Mouse (Mus musculus) C2C12 (cell line): ENCODE measurements around the gene Psmd12. TPM values are rescaled to one million over a fixed set of nuclear protein-coding genes. Genes with fewer than 3 reads are reported as not detected.

ENCODE experiments used
- H3K27me3 ChIP-seq: one replicate; pipeline ENCODE4 v1.6.1; 2011; ENCODE audit not compliant: control insufficient read depth, insufficient read depth, insufficient read length
- H3K36me3 ChIP-seq: one replicate; pipeline ENCODE4 v1.6.1; 2011; ENCODE audit not compliant: control insufficient read depth, insufficient read depth
- H3K4me3 ChIP-seq: one replicate; pipeline ENCODE4 v1.5.1; 2011; ENCODE audit warnings: mild to moderate bottlenecking, control low read depth; ENCODE audit not compliant: poor library complexity, insufficient read depth, severe bottlenecking
- H3K79me2 ChIP-seq: one replicate; pipeline ENCODE4 v1.6.1; 2011; ENCODE audit not compliant: control insufficient read depth, insufficient read depth
- H3K79me3 ChIP-seq: one replicate; pipeline ENCODE4 v1.6.1; 2011; ENCODE audit warnings: low read depth, control low read depth
- H3ac ChIP-seq: one replicate; pipeline ENCODE3; 2011; ENCODE audit warnings: low read depth; ENCODE audit not compliant: control insufficient read depth, insufficient read length
- CEBPB ChIP-seq: IDR thresholded peaks from one replicate; pipeline ENCODE4 v1.6.1; 2011; ENCODE audit warnings: low read depth, mild to moderate bottlenecking, control low read depth, moderate library complexity
- CTCF ChIP-seq: IDR thresholded peaks from one replicate; pipeline ENCODE4 v1.5.1; 2011; ENCODE audit not compliant: control insufficient read depth, insufficient read depth, insufficient read length
- FOSL1 ChIP-seq: IDR thresholded peaks from one replicate; pipeline ENCODE4 v1.8.0; 2011; ENCODE audit warnings: mild to moderate bottlenecking, low read length; ENCODE audit not compliant: poor library complexity, insufficient read depth, severe bottlenecking
- MAX ChIP-seq: IDR thresholded peaks from one replicate; pipeline ENCODE4 v1.6.1; 2011; ENCODE audit warnings: mild to moderate bottlenecking, control low read depth
- MYOD1 ChIP-seq: IDR thresholded peaks from one replicate; pipeline ENCODE4 v1.6.1; 2011; ENCODE audit warnings: low read depth; ENCODE audit not compliant: control insufficient read depth, insufficient read length
- MYOG ChIP-seq: IDR thresholded peaks from one replicate; pipeline ENCODE4 v1.6.1; 2011; ENCODE audit not compliant: control insufficient read depth, insufficient read length; ENCODE audit errors: extremely low read depth
- USF1 ChIP-seq: IDR thresholded peaks from one replicate; pipeline ENCODE4 v1.6.1; 2011; ENCODE audit warnings: low read depth, mild to moderate bottlenecking, control low read depth, moderate library complexity
- polyA plus RNA-seq: library from polyadenylated mRNA; unstranded; fragments of >200 nt; fragmentation: generic; extraction: Trizol; gene quantifications from one replicate; pipeline ENCODE4 v1.2.1, GENCODE M21; 2012; ENCODE audit warnings: missing spikeins

The Psmd12 gene
- polyA plus RNA-seq, 1 experiment = 77.0 TPM

DNA sequence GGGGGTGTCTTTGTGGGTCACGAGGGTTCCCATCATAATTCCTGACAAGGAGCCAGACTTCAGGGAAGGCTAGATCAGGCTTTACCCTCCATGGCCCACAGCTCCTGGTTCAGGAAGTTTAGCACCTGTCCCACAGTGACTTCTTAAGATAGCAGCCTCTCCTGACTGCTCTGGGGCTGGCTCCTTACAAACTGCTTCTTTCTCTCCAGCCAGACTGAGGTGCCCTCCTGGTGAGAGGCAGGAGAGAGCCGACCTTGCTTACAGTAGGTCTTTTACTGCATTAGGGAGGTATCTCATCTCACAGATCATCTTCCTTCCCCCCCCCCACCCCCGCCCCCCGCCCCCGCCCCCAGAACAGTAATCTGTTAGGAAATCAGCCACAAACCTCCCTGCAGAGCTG is 53.0 kb downstream of the Psmd12 start:
- Histone ChIP-seq H3K4me3 (no peak overlapping the region), H3ac (no peak overlapping the region), H3K27me3 (peaks cover 5% of the 10 kb centered on the region), H3K36me3 (no peaks in the 10 kb centered on the region), H3K79me2 (no peaks in the 10 kb centered on the region), H3K79me3 (no peaks in the 10 kb centered on the region)
- TF ChIP-seq CEBPB (no peak), MAX (no peak), MYOG (no peak), MYOD1 (no peak), CTCF (no peak), FOSL1 (no peak), USF1 (no peak)

DNA sequence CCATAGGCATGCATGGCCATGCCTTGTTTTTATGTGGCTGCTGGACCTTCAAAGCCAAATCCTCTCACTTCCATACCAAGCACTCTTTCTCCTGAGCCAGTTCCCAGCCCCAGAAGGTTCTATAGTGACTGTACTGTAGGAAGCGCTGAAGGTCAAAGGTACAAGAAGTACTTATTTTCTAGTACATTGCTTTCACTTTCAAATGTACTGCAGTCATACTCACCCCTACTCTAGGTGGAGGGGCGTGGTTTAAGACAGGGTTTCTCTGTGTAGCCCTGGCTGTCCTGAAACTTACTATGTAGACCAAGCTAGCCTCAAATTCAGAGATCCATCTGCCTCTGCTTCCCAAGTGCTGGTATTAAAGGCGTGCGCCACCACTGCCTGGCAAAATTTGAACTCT is 59.7 kb downstream of the Psmd12 start:
- Histone ChIP-seq H3K4me3 (no peak overlapping the region), H3K36me3 (no peaks in the 10 kb centered on the region), H3ac (no peak overlapping the region), H3K79me2 (no peaks in the 10 kb centered on the region), H3K27me3 (no peaks in the 10 kb centered on the region), H3K79me3 (no peaks in the 10 kb centered on the region)
- TF ChIP-seq USF1 = no peak
- TF ChIP-seq CEBPB = no peak
- TF ChIP-seq MYOG = no peak
- no peak for TF ChIP-seq MAX
- TF ChIP-seq CTCF = no peak
- TF ChIP-seq FOSL1 = no peak
- TF ChIP-seq MYOD1 = no peak

DNA sequence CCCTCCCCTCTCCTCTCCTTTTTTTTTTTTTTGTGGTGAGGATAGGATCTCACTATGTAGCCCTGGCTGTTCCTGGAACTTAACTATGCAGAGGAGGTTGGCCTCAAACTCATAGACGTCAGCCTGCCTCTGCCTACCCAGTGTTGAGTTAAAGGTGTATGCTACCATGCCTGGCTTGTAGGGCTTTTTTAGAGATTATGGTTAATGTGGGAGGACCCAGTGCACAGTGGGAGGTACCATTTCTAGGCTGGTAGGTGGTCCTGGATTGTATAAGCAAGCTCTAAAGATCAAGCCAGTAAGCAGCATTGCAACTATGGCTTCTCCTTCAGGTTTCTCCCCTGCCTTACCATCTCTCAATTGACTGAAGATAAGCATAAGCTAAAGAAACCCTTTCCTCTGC is 61.1 kb downstream of the Psmd12 start:
- Histone ChIP-seq H3ac (no peak overlapping the region), H3K4me3 (no peak overlapping the region), H3K79me2 (no peaks in the 10 kb centered on the region), H3K79me3 (no peaks in the 10 kb centered on the region), H3K27me3 (no peaks in the 10 kb centered on the region), H3K36me3 (no peaks in the 10 kb centered on the region)
- no peak for TF ChIP-seq CTCF
- no peak for TF ChIP-seq MAX
- no peak for TF ChIP-seq MYOD1
- TF ChIP-seq USF1 = no peak
- TF ChIP-seq CEBPB = no peak
- TF ChIP-seq FOSL1 = no peak
- no peak for TF ChIP-seq MYOG

DNA sequence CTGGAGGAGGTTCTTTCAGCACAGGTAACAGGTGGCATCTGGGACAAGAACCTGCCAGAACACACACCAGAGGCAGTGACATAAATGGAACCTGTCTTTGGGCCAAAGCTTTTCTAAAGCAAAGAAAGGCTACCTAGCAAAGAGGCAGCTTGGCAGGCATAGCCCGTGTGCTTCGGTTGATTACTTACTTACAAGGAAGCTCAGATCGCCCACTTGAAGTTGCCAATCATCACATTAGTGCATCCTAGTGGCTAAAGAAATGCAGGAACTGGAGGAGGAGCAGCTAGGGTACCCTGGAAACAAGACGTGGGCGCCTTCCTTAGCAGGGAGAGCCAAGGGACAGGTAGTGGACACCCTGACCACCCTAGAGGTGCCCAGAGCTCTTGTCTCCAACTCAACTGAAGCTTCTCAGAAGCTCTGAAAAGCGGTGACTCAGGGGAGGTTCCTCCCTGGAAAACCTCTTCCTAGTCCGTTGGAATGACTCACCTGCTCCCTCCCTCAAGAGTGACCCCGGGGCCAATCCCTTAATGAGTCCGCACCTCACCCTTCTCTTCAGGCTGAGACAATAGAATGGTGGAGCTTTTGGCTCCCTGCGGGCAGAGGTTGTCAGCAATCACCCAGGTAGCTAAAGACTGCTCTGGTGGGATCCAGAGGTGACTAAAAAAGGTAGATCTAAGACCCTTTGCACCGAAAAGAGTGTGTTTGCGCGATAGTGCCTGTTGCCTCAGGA is 66.6 kb downstream of the Psmd12 start:
- Histone ChIP-seq H3K4me3 (peak overlapping the region; percentile 89), H3K79me3 (peaks cover 4% of the 10 kb centered on the region), H3K36me3 (peaks cover 7% of the 10 kb centered on the region)

DNA sequence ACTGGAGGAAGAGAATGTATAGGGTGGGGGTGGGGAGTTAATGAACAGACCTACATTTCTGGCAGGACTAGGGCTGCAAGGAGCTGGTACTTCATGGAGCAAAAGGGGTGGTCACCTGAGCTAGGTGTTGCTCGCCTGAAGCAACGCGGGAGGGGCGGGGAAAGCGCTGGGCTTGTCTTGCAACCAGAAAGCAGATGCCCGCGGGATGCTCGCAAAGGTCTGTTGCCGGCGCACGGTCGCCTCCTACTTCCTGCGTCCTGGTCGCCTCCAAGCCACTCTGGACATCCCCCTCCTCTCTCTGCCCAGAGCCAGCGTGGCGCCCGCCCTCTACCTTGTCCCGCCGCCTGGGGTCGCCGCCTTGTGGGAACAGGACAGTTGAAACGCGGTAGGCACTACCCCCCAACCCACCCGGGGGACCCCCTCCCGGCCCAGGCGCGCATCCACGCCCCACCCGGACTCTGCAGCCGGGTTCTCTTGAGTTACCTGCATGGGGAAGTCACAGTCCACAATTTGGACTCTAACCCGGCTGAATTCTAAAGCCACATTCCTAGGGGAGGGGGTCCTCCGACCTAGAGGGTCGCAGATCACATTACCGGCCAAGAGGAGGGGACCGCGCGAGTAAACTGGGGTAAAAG is 67.5 kb downstream of the Psmd12 start:
- peak overlapping the region; percentile 73 for H3ac ChIP-seq
- H3K27me3 ChIP-seq = no peaks in the 10 kb centered on the region
- TF ChIP-seq MAX = no peak
- no peak for TF ChIP-seq CTCF
- no peak for TF ChIP-seq FOSL1
- TF ChIP-seq MYOD1 = no peak
- TF ChIP-seq USF1 = no peak
- no peak for TF ChIP-seq MYOG
- TF ChIP-seq CEBPB = no peak
- peaks cover 27% of the 10 kb centered on the region for H3K79me2 ChIP-seq
- H3K4me3 ChIP-seq = peak overlapping the region; percentile 89
- peaks cover 16% of the 10 kb centered on the region for H3K36me3 ChIP-seq
- H3K79me3 ChIP-seq = peaks cover 4% of the 10 kb centered on the region

More for the DNA sequence above, 66.6 kb downstream of the Psmd12 start:
- Histone ChIP-seq H3ac (no peak overlapping the region), H3K27me3 (no peaks in the 10 kb centered on the region), H3K79me2 (peaks cover 18% of the 10 kb centered on the region)
- TF ChIP-seq USF1 (no peak), MAX (no peak), FOSL1 (no peak), CEBPB (no peak), MYOG (no peak), MYOD1 (no peak), CTCF (no peak)
